Mouse (Mus musculus): ENCODE measurements around the gene Tsc22d4.

DNA sequence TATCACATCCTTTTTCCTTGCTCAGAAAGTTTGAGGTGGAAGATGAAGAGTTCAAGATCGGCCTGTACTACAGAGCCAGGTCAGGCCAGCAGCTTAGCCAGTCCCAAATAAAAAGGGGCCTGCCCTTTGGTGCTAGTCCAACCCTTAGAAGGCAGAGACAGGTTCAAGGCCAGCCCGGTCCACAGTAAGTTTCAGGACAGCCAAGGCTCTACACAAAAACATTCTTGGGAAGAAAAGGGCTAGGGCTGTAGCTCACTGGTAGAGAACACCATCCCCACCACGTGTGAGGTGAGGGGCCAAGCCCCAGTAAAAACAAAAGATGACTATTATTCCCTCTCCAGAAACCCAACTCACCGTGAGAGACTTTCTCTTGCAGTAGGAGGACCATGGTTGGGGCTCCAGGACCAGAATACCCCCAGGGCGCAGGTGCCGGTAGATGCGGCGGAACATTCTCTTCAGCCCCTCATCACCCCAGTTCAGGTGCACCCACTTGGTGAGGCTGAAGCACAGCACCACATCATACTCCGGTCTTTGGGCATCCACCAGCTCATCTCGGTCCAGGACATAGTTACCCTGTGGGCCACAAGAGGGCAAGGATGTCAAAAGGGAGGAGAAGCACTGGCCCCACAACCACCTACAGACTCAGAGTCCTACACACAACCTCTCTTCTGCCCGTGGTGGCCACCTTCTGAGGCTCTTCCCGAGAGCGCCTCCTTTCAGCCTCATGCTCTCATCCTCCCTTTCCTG lies 37.4 kb downstream of the Tsc22d4 start:
- TF ChIP-seq CTCF (IDR thresholded peaks at IDR 0.05; ENCODE audit: control insufficient read depth, insufficient read depth, insufficient read length) (no peak), MAX (IDR thresholded peaks at IDR 0.05) (no peak), MYOD1 (IDR thresholded peaks at IDR 0.05; ENCODE audit: control insufficient read depth, insufficient read length, low read depth) (no peak), MYOG (IDR thresholded peaks at IDR 0.05; ENCODE audit: control insufficient read depth, extremely low read depth, insufficient read length) (no peak), CEBPB (IDR thresholded peaks at IDR 0.05; ENCODE audit: low read depth) (no peak), USF1 (IDR thresholded peaks at IDR 0.05; ENCODE audit: low read depth) (no peak), FOSL1 (IDR thresholded peaks at IDR 0.05; ENCODE audit: insufficient read depth, low read length, poor library complexity, severe bottlenecking) (no peak)

Measured in C2C12 (cell line).